Mouse (Mus musculus): ENCODE results near the gene C130032M10Rik. TPM values are rescaled to one million over a fixed set of nuclear protein-coding genes. Genes with fewer than 3 reads are reported as not detected.

The C130032M10Rik gene
- total RNA-seq, 2 experiments from 2014 or later = not detected

DNA sequence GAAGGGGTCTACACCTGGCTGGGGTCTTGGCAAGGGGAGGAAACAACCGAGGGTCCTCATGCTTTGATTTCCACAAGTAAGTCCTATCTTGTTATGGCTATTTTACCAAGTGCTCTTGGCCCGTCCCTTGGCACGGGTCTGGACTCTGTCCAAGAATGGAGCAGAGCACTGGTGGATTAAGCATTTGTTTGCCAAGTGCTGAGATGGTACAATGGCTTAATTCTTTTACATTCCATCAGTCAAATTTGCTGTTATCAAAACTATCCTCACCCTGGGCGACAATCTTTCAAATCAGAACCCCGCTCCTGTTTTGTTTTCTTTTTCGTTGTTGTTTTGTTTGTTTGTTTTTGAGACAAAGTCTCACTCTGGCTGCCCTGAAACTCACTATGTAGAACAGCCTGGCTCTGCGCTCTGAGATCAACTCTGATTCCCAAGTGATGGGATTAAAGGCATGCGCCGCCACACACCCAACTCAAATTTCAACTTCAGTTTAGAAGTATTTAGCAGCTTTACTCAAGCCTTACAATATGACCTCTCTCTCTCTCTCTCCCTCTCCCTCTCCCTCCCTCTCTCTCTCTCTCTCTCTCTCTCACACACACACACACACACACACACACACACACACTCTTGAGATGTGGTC, 29.4 kb downstream of the C130032M10Rik start:
- no peak for ATAC-seq (replicated peaks; ENCODE audit: low FRiP score, poor library complexity, severe bottlenecking)

DNA sequence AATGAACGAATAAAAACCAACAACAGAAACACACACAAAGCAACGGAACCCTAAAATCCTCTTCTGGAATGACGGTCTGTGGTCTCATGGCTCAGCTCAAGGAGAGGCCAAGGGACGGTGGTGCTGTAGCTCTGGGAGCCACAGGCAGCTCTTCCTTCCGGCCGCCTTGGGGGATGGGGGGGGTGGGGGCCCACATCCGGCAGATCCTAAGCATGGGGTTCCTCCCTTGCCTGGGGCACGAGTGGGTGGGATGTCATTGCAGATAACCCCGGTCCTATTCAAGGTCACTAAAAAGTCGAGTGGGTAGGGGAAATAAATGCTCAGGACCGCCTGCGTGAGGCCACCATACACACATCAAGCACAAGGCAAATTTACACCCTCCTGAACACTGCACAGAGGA, 31.3 kb downstream of the C130032M10Rik start:
- no peak for ATAC-seq (replicated peaks; ENCODE audit: low FRiP score, poor library complexity, severe bottlenecking)

DNA sequence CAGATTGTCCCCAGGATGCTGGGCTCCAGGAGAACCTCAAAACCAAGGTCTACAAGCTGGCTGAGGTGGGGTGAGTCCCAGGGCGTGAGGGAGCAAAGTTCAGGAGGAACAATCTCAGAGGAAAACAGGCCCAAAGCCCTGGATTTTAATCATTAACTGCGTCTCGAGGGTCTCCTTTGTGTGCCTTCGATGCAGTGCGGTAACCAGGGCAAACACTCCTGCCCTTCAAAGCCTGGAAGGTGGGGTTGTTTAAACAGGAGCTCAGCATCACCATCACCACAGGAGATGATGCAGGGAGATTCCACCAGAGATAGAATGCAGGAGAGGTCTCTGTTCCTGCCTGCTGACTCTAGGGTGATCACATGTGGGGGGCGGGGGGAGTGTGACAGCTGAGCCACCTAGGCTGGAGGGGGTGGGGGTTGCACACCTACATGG, 32.2 kb downstream of the C130032M10Rik start:
- no peak for ATAC-seq (replicated peaks; ENCODE audit: low FRiP score, poor library complexity, severe bottlenecking)

DNA sequence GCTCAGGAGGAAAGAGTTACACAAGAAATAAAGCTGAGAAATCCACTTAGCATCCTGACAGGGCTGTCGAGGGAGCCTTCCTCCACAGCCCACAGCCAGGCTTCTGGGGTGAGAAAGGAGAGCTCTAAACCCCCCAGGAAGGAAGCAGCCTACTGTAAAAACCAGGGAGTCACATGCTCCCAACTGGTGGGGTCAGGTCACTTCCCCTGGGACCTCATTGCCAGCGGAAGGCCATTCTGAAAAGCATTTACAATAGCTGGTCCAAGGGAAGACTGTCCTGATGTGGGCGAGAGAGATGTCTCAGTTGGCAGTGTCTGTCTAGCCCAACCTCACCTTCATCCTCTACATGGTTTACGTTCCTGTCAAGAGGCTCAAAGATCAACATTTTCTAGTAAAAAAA, 33.0 kb downstream of the C130032M10Rik start:
- no peak for ATAC-seq (replicated peaks; ENCODE audit: low FRiP score, poor library complexity, severe bottlenecking)

DNA sequence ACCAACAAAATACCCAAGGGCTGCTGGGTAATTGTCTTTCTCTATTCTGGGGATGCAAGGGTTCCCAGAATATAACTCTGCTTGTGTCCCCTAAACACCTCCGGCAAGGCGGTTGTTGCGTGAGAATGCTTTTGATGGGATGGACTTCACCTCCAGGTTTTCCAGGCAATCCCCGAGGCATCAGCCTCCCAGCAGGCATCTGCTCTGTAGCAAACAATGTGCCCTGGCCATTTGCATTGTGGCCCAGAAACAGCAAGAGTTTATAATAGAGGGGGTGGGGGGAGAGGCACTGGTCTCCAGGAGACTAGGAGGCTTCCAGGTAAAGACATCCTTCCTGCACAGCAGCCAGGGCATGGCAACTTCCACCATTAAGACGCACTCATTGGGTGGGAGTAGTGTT, 33.6 kb downstream of the C130032M10Rik start:
- ATAC-seq (replicated peaks; ENCODE audit: low FRiP score, poor library complexity, severe bottlenecking) = no peak

DNA sequence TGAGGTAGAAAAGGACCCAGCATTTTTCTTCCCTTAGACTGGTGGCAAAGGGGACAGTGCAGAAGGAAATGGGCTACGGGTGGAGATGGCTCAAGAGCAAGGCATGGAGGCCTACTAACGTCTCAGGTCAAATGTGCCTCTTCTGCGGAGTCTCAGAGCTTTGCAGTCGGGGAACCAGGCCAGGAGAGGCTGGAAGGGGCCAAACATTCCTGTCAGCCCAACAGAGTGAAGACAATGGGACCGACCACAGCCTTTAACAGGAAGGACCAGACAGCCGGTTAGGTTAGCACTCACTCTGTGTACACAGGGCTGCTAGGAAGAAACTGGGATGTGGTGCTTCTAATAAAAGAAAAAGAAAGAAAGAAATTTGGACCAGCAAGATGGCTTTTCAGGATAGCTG, 34.5 kb downstream of the C130032M10Rik start:
- ATAC-seq (replicated peaks; ENCODE audit: low FRiP score, poor library complexity, severe bottlenecking) = no peak

DNA sequence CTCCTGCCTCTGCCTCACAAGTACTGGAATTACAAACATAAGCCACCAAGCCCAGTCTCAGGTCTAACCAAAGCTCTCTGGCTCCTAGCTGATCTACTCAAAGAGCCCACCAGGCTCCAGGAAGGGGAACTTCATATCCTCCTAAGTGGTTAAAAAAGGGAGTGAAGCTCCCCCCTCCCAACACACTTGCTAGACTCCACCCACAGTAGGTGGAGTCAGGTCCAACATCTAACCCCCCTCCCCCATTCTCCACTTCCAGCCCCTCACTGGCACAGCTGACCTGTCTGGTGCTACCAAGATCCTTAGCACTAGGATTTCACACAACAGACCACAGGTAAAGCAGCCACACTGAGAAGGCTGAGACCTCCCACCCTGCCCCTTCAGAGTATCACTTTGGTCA, 38.3 kb downstream of the C130032M10Rik start:
- ATAC-seq (replicated peaks; ENCODE audit: low FRiP score, poor library complexity, severe bottlenecking) = no peak

DNA sequence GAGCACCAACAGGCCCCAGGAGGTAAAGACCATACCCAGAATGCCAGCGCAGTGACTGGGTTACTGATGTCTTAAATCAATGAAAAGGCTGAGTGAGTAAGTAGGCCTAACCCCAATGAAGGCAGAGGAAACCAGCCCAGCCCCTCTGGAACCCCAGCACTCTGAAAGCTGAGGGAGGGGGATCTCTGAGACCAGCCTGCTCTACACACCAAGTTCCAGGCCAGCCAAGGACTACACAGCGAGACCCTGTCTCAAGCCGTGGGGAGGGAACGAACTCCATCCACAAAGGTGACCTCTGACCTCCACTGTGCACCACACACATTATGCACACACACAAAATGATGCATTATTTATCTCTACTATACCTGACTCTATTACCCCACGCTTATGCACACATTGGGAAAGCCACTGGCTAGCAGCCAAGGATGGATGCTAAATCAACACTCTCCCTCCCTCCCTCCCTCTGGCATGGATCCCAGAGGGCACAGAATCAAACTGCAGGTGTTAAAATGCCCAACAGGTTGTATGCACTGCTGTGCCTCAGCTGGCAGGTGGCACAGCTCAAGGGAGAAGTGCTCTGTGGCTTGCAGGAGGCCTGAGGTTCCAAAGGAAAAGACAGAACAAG, 39.0 kb downstream of the C130032M10Rik start:
- ATAC-seq (replicated peaks; ENCODE audit: low FRiP score, poor library complexity, severe bottlenecking) = no peak

DNA sequence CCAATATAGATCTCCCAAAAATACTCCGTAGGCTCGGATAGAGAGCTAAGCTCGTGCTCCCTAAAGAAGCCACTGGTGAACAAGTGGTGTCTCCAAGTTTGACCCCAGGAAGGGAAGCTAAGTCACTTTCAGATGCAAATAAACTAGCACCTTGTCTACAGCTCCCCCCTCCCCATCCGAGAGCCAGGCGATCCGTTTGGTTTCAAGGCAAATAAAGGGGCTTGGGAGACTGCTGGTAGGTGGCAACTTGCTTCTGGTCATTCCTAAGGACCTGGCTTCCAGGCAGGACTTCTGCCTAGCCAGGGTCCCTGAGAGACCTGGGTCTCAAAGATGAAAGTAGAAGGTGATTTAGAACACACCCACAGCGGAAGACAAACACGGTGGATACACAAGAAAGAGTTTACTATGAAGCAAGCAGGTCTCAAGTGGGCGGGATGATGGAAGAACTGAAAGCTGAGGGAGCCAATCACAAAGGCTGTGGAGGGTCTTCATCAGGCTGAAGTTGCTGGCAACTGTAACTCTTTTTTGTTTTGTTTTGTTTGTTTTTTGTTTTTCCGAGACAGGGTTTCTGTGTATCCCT, 40.9 kb downstream of the C130032M10Rik start:
- ATAC-seq (replicated peaks; ENCODE audit: low FRiP score, poor library complexity, severe bottlenecking) = no peak

DNA sequence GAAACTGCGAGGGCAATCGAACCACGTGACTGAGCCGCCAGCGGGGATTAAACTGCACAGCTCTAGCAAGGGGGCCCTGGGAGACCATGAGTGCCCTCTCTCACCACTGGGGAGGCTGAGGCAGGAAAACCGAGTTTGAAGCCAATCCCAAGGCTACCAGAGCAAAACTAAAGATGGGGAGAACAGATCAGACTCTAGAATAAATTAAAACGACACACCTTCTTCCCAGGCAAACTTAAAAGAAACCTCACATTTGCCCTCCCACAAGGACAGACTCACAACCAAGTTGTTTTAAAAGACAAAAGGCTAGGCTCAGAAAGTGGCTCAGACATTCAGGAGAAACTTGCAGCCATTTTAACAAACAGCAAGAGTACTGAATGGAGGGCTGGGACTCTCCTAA, 41.6 kb downstream of the C130032M10Rik start:
- ATAC-seq (replicated peaks; ENCODE audit: low FRiP score, poor library complexity, severe bottlenecking) = no peak

DNA sequence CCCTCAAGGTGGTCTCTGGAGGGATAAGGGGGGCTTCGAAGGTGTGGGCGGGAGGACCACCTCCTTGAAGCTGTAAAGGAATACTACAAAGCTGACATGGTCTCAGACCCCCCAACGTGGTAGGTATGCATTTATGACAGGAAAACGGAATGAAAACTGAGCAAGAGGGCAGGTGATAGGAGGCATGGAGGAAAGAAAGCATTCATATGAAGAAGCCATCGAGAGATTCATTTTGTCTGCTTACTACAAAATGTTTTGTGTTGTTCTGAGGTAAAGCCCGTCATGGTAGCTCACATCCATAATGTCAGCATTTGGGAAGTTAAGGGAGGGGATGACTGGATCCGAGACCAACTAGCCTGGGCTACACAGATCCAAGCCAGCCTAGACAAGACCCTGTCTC, 44.6 kb downstream of the C130032M10Rik start:
- no peak for ATAC-seq (replicated peaks; ENCODE audit: low FRiP score, poor library complexity, severe bottlenecking)

DNA sequence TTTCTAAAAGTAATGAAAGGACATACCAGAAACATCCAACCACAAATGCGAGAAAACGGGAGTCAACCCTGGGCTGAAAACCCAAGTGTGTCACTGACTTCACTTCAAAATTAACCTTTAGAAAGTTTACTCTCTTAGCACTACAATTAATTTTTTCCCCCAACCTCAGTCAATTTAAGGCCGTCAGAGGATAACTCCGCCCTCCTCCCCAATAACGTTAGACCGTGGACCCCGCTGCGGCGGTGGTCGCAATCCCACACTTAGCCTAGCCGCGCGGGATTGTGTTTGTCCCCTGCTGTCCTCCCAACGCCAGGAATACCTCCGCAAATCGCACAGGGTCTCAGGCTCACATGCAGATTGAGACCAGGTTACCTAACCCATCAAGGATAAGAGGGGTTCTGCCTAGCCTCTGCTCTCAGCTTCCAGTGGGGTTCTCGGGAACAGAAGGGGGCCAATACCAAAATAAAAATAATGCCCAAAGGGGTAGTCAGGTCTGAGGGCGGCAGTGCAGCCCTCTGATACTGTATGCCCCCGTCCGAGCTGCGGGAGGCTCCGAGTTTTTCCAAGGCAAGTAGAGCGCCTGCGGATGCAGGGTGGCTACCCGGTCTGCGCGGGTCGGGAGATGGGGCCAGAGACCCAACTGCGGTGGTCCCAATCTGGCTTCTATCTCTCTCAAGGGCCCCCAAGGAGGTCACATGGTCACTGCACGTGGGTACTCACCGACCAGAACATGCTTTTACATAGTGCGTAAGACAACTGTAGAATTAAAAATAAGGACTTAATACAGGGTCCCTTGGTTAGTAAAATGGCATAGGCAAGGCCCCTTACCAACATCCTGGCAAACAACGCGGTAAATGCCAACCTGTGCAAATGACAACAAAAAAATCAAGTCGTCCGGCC, 45.5 kb downstream of the C130032M10Rik start:
- ATAC-seq (replicated peaks; ENCODE audit: low FRiP score, poor library complexity, severe bottlenecking) = no peak

DNA sequence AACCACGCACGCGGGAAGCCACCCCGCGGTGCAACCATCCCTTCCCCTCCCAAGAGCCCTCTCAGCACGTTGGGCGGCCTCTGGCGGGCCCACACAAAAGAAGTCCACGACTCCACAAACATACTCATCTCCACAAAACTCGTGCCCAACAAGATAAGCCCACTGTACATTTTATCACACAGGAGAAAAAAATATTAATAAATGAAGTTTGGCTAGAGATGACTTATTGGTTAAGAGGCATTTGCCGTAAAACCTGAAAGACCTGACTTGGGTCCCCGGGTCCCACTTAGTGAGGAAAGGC, 46.1 kb downstream of the C130032M10Rik start:
- no peak for ATAC-seq (replicated peaks; ENCODE audit: low FRiP score, poor library complexity, severe bottlenecking)

DNA sequence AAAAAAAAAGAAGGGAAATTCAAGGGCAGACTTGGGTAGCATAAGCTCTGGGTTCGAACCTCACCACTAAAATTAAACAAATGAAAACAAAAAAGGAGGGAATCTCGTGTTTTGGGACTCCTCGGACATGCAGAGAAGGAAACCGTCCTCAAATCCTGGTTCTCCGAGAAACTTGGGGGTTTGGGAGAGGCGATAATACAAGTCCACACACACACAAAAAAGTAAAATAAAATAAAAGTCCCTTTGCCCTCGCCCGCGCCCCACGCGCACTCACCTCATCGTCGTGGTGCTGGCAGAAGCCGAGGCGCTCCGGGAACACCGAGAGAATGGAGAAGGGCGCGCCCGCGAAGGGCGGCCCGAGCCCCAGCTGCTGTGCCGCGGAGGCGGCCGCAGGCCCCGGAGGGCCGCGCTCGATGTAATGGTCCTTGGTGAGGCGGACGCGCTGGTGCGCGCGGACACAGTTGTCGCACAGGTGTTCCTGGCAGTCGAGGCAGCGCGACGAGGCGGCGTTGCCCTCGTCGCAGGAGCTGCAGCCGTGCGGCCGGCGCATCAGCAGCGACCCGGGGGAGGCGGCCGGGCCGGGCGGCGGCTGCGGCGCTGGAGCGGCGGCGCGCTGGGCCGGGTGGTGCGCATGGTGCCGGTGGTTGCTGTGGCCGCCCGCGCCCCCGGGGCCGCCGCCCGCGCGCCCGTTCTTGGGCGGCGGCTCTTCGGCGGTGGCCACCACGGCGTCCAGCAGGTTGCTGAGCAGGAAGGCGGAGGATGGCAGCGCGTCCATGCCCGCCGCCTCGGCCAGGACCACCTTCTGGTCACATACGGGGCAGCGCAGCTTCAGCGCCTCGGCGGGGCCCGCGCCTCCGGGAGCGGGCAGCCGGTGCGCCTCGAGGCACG, 46.8 kb downstream of the C130032M10Rik start:
- ATAC-seq (replicated peaks; ENCODE audit: low FRiP score, poor library complexity, severe bottlenecking) = no peak

DNA sequence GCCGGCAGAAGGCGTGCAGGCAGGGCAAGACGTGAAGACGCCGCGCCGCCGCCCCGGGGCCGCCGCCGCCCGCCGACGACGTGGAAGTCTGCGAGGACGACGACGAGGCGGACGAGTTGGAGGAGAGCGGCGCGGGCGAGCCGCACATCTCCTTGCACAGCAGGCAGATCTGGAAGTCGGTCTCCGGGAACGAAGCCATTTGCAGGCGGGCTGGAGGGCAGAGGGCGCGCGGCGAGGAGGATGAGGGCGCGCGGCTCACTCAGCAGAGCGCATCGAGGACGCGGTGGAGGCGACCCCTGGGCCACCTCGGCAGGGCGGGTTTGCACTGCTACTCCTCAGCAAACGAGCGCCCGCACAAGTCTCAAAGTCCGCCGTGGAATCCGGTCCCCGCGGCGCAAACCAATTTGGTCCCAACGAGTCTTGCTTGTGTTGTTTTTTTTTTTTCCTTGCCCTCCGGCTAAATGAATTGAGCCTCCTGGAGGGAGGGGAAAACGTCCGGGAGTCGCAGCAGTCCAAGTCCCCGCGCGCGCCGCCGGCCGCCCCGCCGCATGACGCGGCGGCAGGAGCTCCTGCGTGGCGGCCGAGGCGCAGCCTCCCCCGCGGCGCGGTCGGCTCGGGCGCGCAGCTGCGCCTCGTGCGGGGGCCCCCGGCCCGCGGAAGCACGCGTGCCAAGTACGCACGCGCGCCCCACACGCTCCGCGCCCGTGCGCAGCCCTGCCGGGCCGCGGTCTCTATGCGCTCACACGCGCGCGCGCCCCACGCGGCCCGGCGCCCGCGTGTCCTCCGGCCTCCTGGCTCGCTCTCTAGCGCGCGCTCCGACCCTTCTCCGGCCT, 47.6 kb downstream of the C130032M10Rik start:
- ATAC-seq (replicated peaks; ENCODE audit: low FRiP score, poor library complexity, severe bottlenecking) = no peak

DNA sequence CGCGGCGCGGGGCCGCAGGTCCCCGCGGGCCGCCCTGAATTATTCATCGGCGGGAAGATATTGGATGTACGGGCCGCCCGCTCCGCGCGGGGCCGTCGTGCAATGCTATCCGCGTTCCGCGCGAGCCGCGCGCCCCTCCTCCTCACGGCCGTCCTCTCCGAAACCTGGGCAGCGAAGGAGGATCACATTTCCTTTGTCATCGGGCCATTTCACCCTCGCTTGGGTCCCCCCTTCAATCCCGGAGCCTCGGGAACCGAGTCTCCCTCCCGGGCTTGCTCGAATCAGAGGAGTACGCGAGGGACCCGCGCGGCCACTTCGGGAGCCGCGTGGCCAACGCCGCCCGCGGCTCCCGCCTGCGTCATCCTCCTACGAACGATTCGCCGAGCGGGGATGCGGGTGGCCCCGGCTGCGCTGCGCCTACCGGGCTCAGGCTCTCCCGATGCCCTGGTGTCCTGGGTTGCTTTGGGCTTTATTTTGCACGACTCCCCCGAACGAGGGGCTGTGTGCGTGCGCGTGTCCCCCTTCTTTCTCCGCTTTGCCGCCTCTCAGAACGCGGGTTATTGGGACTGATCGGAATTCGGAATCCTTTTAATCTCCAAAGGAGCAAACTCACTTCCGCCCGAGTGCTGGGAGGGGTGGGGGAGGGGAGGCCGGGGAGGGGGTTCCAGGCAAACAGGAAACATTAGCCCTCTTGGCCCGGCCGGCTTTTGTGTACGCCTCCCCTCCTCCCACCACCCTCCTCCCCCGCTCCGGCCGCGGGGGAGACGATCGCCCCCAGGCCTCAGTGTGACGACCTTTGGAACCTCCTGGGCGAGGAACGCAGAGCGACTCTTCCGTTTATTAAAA, 48.5 kb downstream of the C130032M10Rik start, which contains the start of gene Trim71:
TSS of gene Trim71 (minus strand) at position 609 of the 846 bp plus-strand sequence.
- no peak for ATAC-seq (replicated peaks; ENCODE audit: low FRiP score, poor library complexity, severe bottlenecking)

DNA sequence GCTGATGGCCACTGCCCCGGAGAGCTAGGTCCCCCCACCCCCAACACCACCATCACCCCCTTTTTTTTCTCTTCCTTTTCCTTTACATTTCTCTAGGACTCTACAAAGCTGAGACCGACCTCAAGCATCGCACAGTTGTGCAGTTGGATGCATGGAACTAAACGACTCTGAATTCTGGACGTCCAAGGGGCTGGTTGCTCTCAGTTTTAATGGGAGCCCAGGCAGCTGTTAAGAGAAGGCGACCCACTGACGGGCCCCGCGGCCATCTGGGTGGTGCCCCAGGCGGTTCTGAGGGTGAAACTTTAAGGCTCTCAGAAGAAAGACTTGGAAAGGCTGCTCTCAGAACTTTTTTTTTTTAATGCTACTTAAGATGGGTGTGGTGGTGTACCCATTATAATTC, 49.2 kb downstream of the C130032M10Rik start:
- no peak for ATAC-seq (replicated peaks; ENCODE audit: low FRiP score, poor library complexity, severe bottlenecking)
